Mouse (Mus musculus): Measurements from ENCODE around the gene Cyp2d9. TPM values are rescaled to one million over a fixed set of nuclear protein-coding genes. Genes with fewer than 3 reads are reported as not detected.
"Not testable (repeated sequence)": the region's sequence is repeated elsewhere in the genome, so short reads cannot be mapped to it uniquely, and the experiment has no call there.

Gene Cyp2d9
- polyA plus RNA-seq, 1 experiment from 2014 or later: not detected

GRCm38 (mm10) chr15:82416797-82417789 is 16.1 kb upstream of the Cyp2d9 start:
- Histone ChIP-seq H3K4me1 (0 out of 2 replicates have a peak, but pooled peaks cover 4% of the 10 kb centered on the region), H3K27ac (no peak overlapping the region), H3K27me3 (no peaks in the 10 kb centered on the region), H3K36me3 (ENCODE audit: poor library complexity, severe bottlenecking) (no peaks in the 10 kb centered on the region), H3K9me3 (replicated peaks) (no peaks in the 10 kb centered on the region), H3K4me3 (no peak overlapping the region), H3K4me2 (peak overlapping the region; percentile 8), H3K9ac (0 out of 2 replicates have a peak overlapping the region, but pooled peaks have one; percentile 30)
- 28% methylated on average over 16 of the region's 16 CpGs for WGBS
- peak; percentile 72 for ATAC-seq

- Histone ChIP-seq H3K9ac (no peak overlapping the region), H3K36me3 (ENCODE audit: poor library complexity, severe bottlenecking) (no peaks in the 10 kb centered on the region), H3K4me3 (no peak overlapping the region), H3K4me1 (0 out of 2 replicates have a peak, but pooled peaks cover 4% of the 10 kb centered on the region), H3K27me3 (no peaks in the 10 kb centered on the region), H3K4me2 (no peak overlapping the region), H3K9me3 (replicated peaks) (no peaks in the 10 kb centered on the region), H3K27ac (no peak overlapping the region)
- 78% methylated on average over 1 of the region's 1 CpGs for WGBS
- no peak for ATAC-seq
Measured at GRCm38 (mm10) chr15:82418616-82419015, 14.6 kb upstream of the Cyp2d9 start.

- Histone ChIP-seq H3K4me2 (no peak overlapping the region), H3K27me3 (no peaks in the 10 kb centered on the region), H3K36me3 (ENCODE audit: poor library complexity, severe bottlenecking) (no peaks in the 10 kb centered on the region), H3K9ac (no peak overlapping the region), H3K27ac (no peak overlapping the region), H3K4me1 (no peaks in the 10 kb centered on the region), H3K4me3 (no peak overlapping the region), H3K9me3 (replicated peaks) (no peaks in the 10 kb centered on the region)
- WGBS: 80% methylated on average over 4 of the region's 4 CpGs
- ATAC-seq: no peak
Measured at GRCm38 (mm10) chr15:82422935-82423334, 10.3 kb upstream of the Cyp2d9 start.

GRCm38 (mm10) chr15:82423471-82423870 is 9.8 kb upstream of the Cyp2d9 start:
- Histone ChIP-seq H3K4me1 (no peaks in the 10 kb centered on the region), H3K9me3 (replicated peaks) (no peaks in the 10 kb centered on the region), H3K36me3 (ENCODE audit: poor library complexity, severe bottlenecking) (no peaks in the 10 kb centered on the region), H3K27me3 (no peaks in the 10 kb centered on the region), H3K9ac (no peak overlapping the region), H3K27ac (no peak overlapping the region), H3K4me2 (no peak overlapping the region), H3K4me3 (no peak overlapping the region)
- 84% methylated on average over 3 of the region's 3 CpGs for WGBS
- ATAC-seq: no peak

DNA sequence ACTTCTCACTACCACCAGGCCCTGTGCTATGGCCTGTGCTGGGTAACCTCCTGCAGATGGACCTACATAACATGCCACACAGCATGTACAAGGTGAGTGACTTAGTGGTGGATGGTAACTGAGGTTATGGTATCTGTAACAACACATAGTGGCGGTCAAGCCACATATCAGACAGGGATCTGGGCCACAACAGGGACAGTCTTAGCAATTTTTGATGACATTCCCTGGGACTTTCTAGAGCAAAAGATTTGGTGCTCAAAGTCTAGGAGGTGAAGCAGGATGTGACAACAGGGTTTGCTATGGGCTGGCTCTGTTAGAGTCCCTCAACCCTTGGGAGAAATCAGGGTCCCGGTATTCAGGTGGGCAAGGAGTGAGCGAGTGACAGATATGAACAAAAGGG is 384 bp downstream of the Cyp2d9 start:
- no peak overlapping the region for H3K4me3 ChIP-seq
- no peaks in the 10 kb centered on the region for H3K4me1 ChIP-seq
- no peak overlapping the region for H3K9ac ChIP-seq
- H3K4me2 ChIP-seq: no peak overlapping the region
- WGBS: 94% methylated on average over 3 of the region's 3 CpGs
- no peak overlapping the region for H3K27ac ChIP-seq
- peaks cover 13% of the 10 kb centered on the region for H3K9me3 ChIP-seq (replicated peaks)
- no peaks in the 10 kb centered on the region for H3K27me3 ChIP-seq
- no peak for ATAC-seq
- no peaks in the 10 kb centered on the region for H3K36me3 ChIP-seq (ENCODE audit: poor library complexity, severe bottlenecking)

DNA sequence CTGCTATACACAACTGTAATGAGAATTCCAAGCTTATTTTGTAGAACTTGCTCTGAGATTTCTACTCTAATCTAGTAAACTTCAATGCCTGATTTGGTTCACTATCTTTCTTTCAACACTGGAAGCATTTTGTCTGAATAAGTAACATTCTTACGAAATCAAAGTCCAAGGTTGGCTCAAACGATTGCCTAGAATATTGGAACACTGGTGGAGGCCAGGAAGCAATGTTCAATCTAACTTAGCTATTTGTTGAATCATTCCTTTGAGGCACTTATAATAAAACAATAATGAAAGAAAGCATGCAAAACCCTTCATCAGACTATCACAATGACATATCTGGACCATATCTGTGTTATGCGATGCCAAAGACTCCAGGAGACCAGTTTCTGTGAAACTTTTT is 1.3 kb downstream of the Cyp2d9 start:
- Histone ChIP-seq H3K9ac (no peak overlapping the region), H3K36me3 (ENCODE audit: poor library complexity, severe bottlenecking) (no peaks in the 10 kb centered on the region), H3K27me3 (no peaks in the 10 kb centered on the region), H3K4me2 (no peak overlapping the region), H3K9me3 (replicated peaks) (peaks cover 13% of the 10 kb centered on the region), H3K4me1 (no peaks in the 10 kb centered on the region), H3K4me3 (no peak overlapping the region), H3K27ac (no peak overlapping the region)
- no peak for ATAC-seq
- 93% methylated on average over 3 of the region's 3 CpGs for WGBS

- Histone ChIP-seq H3K27me3 (no peaks in the 10 kb centered on the region), H3K9ac (no peak overlapping the region), H3K4me3 (no peak overlapping the region), H3K36me3 (ENCODE audit: poor library complexity, severe bottlenecking) (no peaks in the 10 kb centered on the region), H3K4me2 (no peak overlapping the region), H3K9me3 (replicated peaks) (peaks cover 13% of the 10 kb centered on the region), H3K27ac (no peak overlapping the region), H3K4me1 (no peaks in the 10 kb centered on the region)
- 93% methylated on average over 3 of the region's 3 CpGs for WGBS
- no peak for ATAC-seq
Measured at GRCm38 (mm10) chr15:82435011-82435410, 1.8 kb downstream of the Cyp2d9 start.

DNA sequence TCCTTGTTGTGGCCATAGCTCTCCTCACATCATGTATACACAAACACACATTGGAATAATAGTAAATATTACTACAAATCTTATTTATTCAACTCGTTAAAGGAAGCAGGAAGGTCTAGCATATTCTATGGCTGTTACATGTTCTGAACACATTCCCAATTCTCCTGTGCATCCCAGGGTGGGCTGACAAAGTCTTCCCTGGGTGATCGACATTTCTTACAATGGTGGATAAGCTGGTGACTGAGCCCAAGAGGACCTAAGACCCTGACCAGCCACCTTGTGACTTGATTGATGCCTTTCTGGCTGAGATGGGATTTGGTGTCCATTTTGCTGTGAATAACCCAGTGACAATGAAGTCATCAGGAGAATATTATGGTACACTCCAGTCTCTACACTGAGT is 2.4 kb downstream of the Cyp2d9 start:
- H3K27me3 ChIP-seq: no peaks in the 10 kb centered on the region
- WGBS: 93% methylated on average over 2 of the region's 2 CpGs

GRCm38 (mm10) chr15:82437975-82438617 is 4.9 kb downstream of the Cyp2d9 start:
- no peaks in the 10 kb centered on the region for H3K4me1 ChIP-seq
- no peaks in the 10 kb centered on the region for H3K36me3 ChIP-seq (ENCODE audit: poor library complexity, severe bottlenecking)
- WGBS: 77% methylated on average over 5 of the region's 5 CpGs
- H3K9me3 ChIP-seq (replicated peaks): peaks cover 7% of the 10 kb centered on the region; the same call in 1 of the 2 replicates
- ATAC-seq: no peak
- H3K9ac ChIP-seq: no peak overlapping the region
- H3K4me2 ChIP-seq: no peak overlapping the region
- H3K4me3 ChIP-seq: no peak overlapping the region
- no peak overlapping the region for H3K27ac ChIP-seq
- H3K27me3 ChIP-seq: no peaks in the 10 kb centered on the region

More for the DNA sequence above, 2.4 kb downstream of the Cyp2d9 start:
- H3K36me3 ChIP-seq (ENCODE audit: poor library complexity, severe bottlenecking): no peaks in the 10 kb centered on the region
- H3K4me2 ChIP-seq: no peak overlapping the region
- no peak overlapping the region for H3K4me3 ChIP-seq
- H3K4me1 ChIP-seq: no peaks in the 10 kb centered on the region
- H3K9ac ChIP-seq: no peak overlapping the region
- no peak overlapping the region for H3K27ac ChIP-seq
- peaks cover 13% of the 10 kb centered on the region for H3K9me3 ChIP-seq (replicated peaks)
- no peak for ATAC-seq

- 92% methylated on average over 3 of the region's 3 CpGs for WGBS
Measured at GRCm38 (mm10) chr15:82443658-82444057, 10.4 kb downstream of the Cyp2d9 start.

GRCm38 (mm10) chr15:82445196-82445595 is 12.0 kb downstream of the Cyp2d9 start:
- H3K9me3 ChIP-seq (replicated peaks): no peaks in the 10 kb centered on the region
- ATAC-seq: no peak
- no peak overlapping the region for H3K4me2 ChIP-seq
- H3K4me3 ChIP-seq: no peak overlapping the region
- no peaks in the 10 kb centered on the region for H3K36me3 ChIP-seq (ENCODE audit: poor library complexity, severe bottlenecking)
- H3K4me1 ChIP-seq: no peaks in the 10 kb centered on the region
- no peak overlapping the region for H3K9ac ChIP-seq
- no peak overlapping the region for H3K27ac ChIP-seq
- 75% methylated on average over 8 of the region's 8 CpGs for WGBS
- no peaks in the 10 kb centered on the region for H3K27me3 ChIP-seq

More at GRCm38 (mm10) chr15:82443658-82444057, 10.4 kb downstream of the Cyp2d9 start:
- Histone ChIP-seq H3K9ac (no peak overlapping the region), H3K4me2 (no peak overlapping the region), H3K4me1 (no peaks in the 10 kb centered on the region), H3K27ac (no peak overlapping the region), H3K4me3 (no peak overlapping the region), H3K36me3 (ENCODE audit: poor library complexity, severe bottlenecking) (no peaks in the 10 kb centered on the region), H3K27me3 (no peaks in the 10 kb centered on the region), H3K9me3 (replicated peaks) (no peaks in the 10 kb centered on the region)
- no peak for ATAC-seq

- H3K9me3 ChIP-seq (replicated peaks); H3K4me2 ChIP-seq; H3K36me3 ChIP-seq (ENCODE audit: poor library complexity, severe bottlenecking); H3K4me3 ChIP-seq; H3K4me1 ChIP-seq; ATAC-seq; H3K9ac ChIP-seq; H3K27ac ChIP-seq; H3K27me3 ChIP-seq: not testable (repeated sequence)
- 79% methylated on average over 2 of the region's 2 CpGs for WGBS
Measured at GRCm38 (mm10) chr15:82450045-82450444, 16.8 kb downstream of the Cyp2d9 start.

Measured in forebrain, embryonic 13.5 days (tissue).